Mouse (Mus musculus) stomach, embryonic 15.5 days (tissue): Measurements from ENCODE around the gene Hoxa3. TPM values are rescaled to one million over a fixed set of nuclear protein-coding genes. Genes with fewer than 3 reads are reported as not detected.

Source experiments
- ATAC-seq: fragments of 200-750 bp; cut with Nextera tagmentation; 2 replicates; pipeline ENCODE4 v1.8.0; 2017; ENCODE audit warnings: low read depth, moderate number of reproducible peaks, moderate TSS enrichment; ENCODE audit not compliant: insufficient read depth, low FRiP score
- H3K27ac ChIP-seq: fragments of 300-500 bp; sonication (generic); 2 replicates; pipeline ENCODE4 v1.5.1; 2015; ENCODE audit warnings: mild to moderate bottlenecking, inconsistent platforms
- H3K27me3 ChIP-seq: fragments of 300-500 bp; sonication (generic); replicated peaks from 2 replicates; pipeline ENCODE4 v1.6.1; 2015; ENCODE audit warnings: inconsistent platforms
- H3K36me3 ChIP-seq: fragments of 300-500 bp; sonication (generic); 2 replicates; pipeline ENCODE4 v1.6.1; 2015; ENCODE audit warnings: inconsistent platforms
- H3K4me1 ChIP-seq: fragments of 300-500 bp; sonication (generic); 2 replicates; pipeline ENCODE4 v1.6.1; 2015; ENCODE audit warnings: inconsistent platforms
- H3K4me2 ChIP-seq: fragments of 300-500 bp; sonication (generic); 2 replicates; pipeline ENCODE4 v1.6.1; 2015; ENCODE audit warnings: mild to moderate bottlenecking, inconsistent platforms
- H3K4me3 ChIP-seq: fragments of 300-500 bp; sonication (generic); replicated peaks from 2 replicates; pipeline ENCODE4 v1.5.1; 2015; ENCODE audit warnings: inconsistent platforms
- H3K9ac ChIP-seq: fragments of 300-500 bp; sonication (generic); 2 replicates; pipeline ENCODE4 v1.6.1; 2015; ENCODE audit warnings: inconsistent platforms
- H3K9me3 ChIP-seq: fragments of 300-500 bp; sonication (generic); 2 replicates; pipeline ENCODE4 v1.6.1; 2016; ENCODE audit warnings: inconsistent platforms
- WGBS: fragments of 180-500 bp; shearing (Covaris S2); methylation state at CpG from one replicate; pipeline ENCODE4 v1.1.7; 2015; 5-methylcytosine and 5-hydroxymethylcytosine counted together
- polyA plus RNA-seq: library from polyadenylated mRNA; unstranded; fragments of >200 nt; fragmentation: Nextera tagmentation; extraction: Ambion mirVana; gene quantifications from 2 replicates; pipeline ENCODE4 v1.2.1, GENCODE M21; 2015

Gene Hoxa3
- polyA plus RNA-seq, 1 experiment from 2014 or later, result 8.0 TPM

DNA sequence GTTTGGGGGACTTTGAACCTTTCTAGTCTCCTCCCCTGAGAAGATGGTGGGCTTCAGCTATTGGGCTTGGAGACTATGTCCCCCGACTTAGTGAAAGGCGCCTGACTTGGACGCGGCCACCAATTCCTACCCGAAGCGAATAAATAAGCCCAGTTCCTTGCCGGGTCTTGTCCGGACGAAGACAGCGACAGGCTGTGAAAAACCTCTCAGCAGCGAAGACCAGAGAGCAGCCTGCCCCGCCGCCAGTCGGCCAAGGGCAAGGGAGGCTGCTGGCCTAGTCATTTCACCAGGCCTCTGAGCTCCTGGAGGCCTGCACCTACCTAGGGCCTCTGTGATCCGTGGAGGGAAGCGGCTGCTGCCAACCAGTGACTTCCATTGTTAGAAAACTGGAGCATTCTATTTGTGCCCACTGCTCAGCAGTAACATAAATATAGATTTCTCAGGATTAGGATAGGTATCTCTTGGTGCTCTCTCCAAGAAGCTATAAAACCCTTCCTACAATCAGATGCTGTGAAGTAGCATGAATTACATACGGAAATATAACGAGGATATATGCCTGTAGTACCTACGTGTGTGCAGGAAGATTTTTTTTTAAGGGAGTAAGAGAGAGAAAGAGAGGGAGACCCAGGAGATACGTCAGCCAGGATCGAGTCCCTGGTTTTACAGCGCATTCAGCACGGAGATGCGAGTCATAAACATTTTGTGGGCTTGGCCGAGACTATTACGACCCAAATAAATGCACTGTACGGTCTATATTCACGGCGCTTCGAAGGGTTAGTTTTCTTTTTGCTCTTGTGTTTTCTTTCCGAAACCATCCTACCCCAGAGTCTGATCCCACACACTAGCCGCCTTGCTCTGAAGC, 7.1 kb upstream of the Hoxa3 start:
- H3K27ac ChIP-seq, result peak overlapping the region; percentile 4; the same call in 1 of the 2 replicates
- ATAC-seq, result no peak

DNA sequence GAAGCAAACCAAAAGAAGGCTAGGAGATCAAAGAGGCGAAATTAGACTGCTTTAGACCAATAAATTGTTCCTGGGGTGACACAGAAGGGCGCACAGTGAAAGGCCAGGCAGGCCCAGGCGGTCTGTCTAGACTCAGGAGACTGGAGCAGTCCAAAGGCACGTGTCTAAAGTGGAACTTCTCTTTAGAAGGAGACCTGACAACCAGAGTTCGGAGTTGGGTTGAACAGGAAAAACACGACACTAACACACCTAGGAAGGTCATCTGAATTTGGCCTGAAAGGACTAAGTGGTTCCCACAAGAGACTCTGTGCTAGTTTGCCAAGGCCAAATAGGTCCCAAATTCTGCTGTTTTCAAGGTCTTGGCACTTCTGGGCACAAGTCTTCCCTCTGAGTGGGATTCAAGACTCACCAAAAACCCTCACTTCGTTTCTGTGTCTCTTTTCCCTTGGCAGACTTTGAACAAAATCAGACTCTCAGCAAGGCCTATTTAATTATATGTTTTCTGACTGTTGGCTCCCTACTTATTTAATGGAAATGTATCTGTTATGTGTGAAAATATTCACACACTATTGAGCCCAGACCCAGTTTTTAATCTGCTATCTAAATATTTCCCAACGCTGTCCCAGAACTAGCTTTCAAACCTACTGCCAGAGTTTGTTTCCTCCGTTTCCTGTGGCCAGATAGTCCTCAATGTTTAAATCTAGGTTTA, 6.3 kb upstream of the Hoxa3 start:
- no peak for ATAC-seq
- peaks cover 92% of the 10 kb centered on the region for H3K27me3 ChIP-seq
- no peak overlapping the region for H3K9ac ChIP-seq
- H3K4me2 ChIP-seq, result no peak overlapping the region
- H3K9me3 ChIP-seq, result no peaks in the 10 kb centered on the region
- no peaks in the 10 kb centered on the region for H3K36me3 ChIP-seq
- peaks cover 15% of the 10 kb centered on the region for H3K4me1 ChIP-seq
- H3K4me3 ChIP-seq, result no peak overlapping the region; the same call in 1 of the 2 replicates
- whole genome bisulfite sequencing, result 48% methylated on average over 9 of the region's 9 CpGs
- H3K27ac ChIP-seq, result no peak overlapping the region

More for the DNA sequence above, 7.1 kb upstream of the Hoxa3 start:
- H3K9me3 ChIP-seq, result no peaks in the 10 kb centered on the region
- peak overlapping the region; percentile 57; the same call in 1 of the 2 replicates for H3K4me3 ChIP-seq
- no peaks in the 10 kb centered on the region for H3K36me3 ChIP-seq
- H3K4me1 ChIP-seq, result peaks cover 18% of the 10 kb centered on the region
- no peak overlapping the region for H3K9ac ChIP-seq
- peak overlapping the region; percentile 19; the same call in 1 of the 2 replicates for H3K4me2 ChIP-seq
- WGBS, result 33% methylated on average over 32 of the region's 32 CpGs
- H3K27me3 ChIP-seq, result peaks cover 92% of the 10 kb centered on the region

- WGBS, result 24% methylated on average over 14 of the region's 14 CpGs
- Histone ChIP-seq H3K4me1 (peaks cover 15% of the 10 kb centered on the region), H3K4me3 (no peak overlapping the region), H3K27me3 (peaks cover 92% of the 10 kb centered on the region), H3K9ac (no peak overlapping the region), H3K36me3 (no peaks in the 10 kb centered on the region), H3K4me2 (0 out of 2 replicates have a peak overlapping the region, but pooled peaks have one; percentile 55), H3K27ac (no peak overlapping the region), H3K9me3 (no peaks in the 10 kb centered on the region)
- no peak for ATAC-seq
Observed at GRCm38 (mm10) chr6:52218643-52219215, 5.6 kb upstream of the Hoxa3 start.

DNA sequence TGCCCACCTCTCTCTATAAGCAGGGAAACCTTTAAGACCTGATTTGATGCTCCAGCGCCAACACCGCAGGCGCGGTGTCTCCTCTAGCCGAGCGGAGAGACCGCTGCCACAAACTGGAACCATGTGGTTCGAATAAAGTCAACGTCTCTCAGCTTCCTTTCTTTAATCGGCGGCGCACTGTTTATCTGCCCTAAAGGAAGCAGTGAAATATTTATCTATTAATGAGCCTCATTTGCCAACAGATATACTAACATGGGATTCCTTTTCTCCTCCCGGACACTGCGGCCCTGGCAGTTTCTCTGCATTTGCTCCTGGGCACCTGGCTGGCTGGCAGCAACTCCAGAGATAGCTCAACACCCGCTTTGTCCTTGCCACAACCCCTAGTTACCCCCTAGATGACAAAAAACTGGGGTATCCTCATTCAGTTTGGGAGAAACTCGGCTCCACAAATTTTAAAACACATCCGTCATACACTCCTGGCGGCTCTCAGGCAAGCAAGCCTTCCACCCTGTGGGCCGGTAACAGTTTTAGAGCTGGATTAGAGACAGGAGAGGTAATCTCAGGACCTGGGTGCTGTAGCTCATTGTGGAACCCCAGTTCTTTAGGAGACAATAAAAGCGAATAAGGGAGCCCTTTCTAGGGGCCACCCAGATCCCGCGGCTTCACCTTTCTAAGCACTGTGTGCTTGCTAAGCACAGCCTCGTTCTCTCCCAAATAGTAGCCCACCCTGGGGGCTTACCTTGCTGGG, 4.9 kb upstream of the Hoxa3 start:
- Histone ChIP-seq H3K9ac (no peak overlapping the region), H3K27ac (0 out of 2 replicates have a peak overlapping the region, but pooled peaks have one; percentile 19), H3K4me1 (peaks cover 16% of the 10 kb centered on the region), H3K4me2 (peak overlapping the region; percentile 55), H3K27me3 (peaks cover 91% of the 10 kb centered on the region), H3K9me3 (no peaks in the 10 kb centered on the region), H3K36me3 (no peaks in the 10 kb centered on the region), H3K4me3 (peak overlapping the region; percentile 36)
- no peak for ATAC-seq
- WGBS, result 14% methylated on average over 23 of the region's 23 CpGs

GRCm38 (mm10) chr6:52217459-52217768, 4.3 kb upstream of the Hoxa3 start:
- H3K4me1 ChIP-seq, result peaks cover 22% of the 10 kb centered on the region
- ATAC-seq, result peak; percentile 36

DNA sequence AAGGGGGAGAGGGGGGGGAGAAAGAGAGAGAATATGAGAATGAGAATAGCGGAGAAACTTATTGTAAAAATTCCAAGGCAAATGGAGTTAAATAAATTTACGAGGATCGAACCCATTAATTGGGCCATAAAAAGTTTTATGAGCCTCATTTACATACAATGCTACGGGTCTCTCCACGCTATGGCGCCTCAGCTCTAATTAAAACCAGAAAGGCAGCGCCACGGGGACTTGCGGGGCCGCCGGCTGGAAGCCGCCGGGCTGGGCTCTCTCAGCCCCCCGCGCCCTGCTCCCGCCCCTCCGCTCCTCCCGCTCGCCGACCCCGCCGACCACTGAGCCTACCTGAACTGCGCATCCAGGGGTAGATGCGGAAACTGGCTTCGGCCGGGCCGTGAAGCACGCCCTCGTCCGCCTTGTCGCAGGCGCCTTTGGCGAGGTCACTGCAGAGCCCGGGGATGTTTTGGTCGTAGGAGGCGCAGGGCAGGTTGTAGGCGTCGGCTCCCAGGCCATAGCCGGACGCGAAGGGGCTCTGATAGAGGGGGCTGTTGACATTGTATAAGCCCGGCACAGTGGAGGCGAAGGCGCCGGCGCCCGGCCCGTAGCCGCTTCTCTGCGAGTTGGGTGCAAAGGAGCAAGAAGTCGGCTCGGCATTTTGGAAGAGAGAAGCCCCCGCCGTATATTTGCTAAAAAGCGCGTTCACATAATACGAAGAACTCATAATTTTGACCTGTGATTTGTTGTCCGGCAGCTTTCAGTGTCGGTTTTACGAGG, 3.7 kb upstream of the Hoxa3 start:
- Histone ChIP-seq H3K4me1 (peaks cover 23% of the 10 kb centered on the region), H3K4me3 (peak overlapping the region; percentile 36), H3K36me3 (no peaks in the 10 kb centered on the region), H3K9ac (0 out of 2 replicates have a peak overlapping the region, but pooled peaks have one; percentile 0), H3K27me3 (peaks cover 92% of the 10 kb centered on the region), H3K9me3 (no peaks in the 10 kb centered on the region), H3K4me2 (peak overlapping the region; percentile 55), H3K27ac (no peak overlapping the region)
- WGBS, result 2% methylated on average over 60 of the region's 60 CpGs
- no peak for ATAC-seq

More at GRCm38 (mm10) chr6:52217459-52217768, 4.3 kb upstream of the Hoxa3 start:
- H3K4me2 ChIP-seq, result peak overlapping the region; percentile 55
- H3K4me3 ChIP-seq, result peak overlapping the region; percentile 36
- H3K27me3 ChIP-seq, result peaks cover 92% of the 10 kb centered on the region
- H3K27ac ChIP-seq, result 0 out of 2 replicates have a peak overlapping the region, but pooled peaks have one; percentile 19
- no peaks in the 10 kb centered on the region for H3K36me3 ChIP-seq
- under 1% methylated on average over 25 of the region's 25 CpGs for WGBS
- H3K9ac ChIP-seq, result no peak overlapping the region
- no peaks in the 10 kb centered on the region for H3K9me3 ChIP-seq

GRCm38 (mm10) chr6:52215771-52216535, 2.8 kb upstream of the Hoxa3 start:
- 4% methylated on average over 30 of the region's 30 CpGs for WGBS
- no peaks in the 10 kb centered on the region for H3K9me3 ChIP-seq
- no peaks in the 10 kb centered on the region for H3K36me3 ChIP-seq
- H3K4me3 ChIP-seq, result peak overlapping the region; percentile 36
- peak overlapping the region; percentile 55 for H3K4me2 ChIP-seq
- H3K27me3 ChIP-seq, result peaks cover 93% of the 10 kb centered on the region
- H3K27ac ChIP-seq, result no peak overlapping the region
- no peak for ATAC-seq
- no peak overlapping the region for H3K9ac ChIP-seq
- peaks cover 23% of the 10 kb centered on the region for H3K4me1 ChIP-seq

GRCm38 (mm10) chr6:52215070-52215469, 1.9 kb upstream of the Hoxa3 start:
- H3K9ac ChIP-seq, result no peak overlapping the region
- peaks cover 88% of the 10 kb centered on the region for H3K27me3 ChIP-seq
- H3K4me2 ChIP-seq, result no peak overlapping the region
- ATAC-seq, result no peak
- H3K9me3 ChIP-seq, result no peaks in the 10 kb centered on the region
- H3K4me1 ChIP-seq, result peaks cover 23% of the 10 kb centered on the region
- H3K27ac ChIP-seq, result no peak overlapping the region
- H3K36me3 ChIP-seq, result no peaks in the 10 kb centered on the region
- no peak overlapping the region for H3K4me3 ChIP-seq
- WGBS, result 38% methylated on average over 3 of the region's 3 CpGs

- H3K9me3 ChIP-seq, result no peaks in the 10 kb centered on the region
- no peak overlapping the region for H3K4me2 ChIP-seq
- peaks cover 23% of the 10 kb centered on the region for H3K4me1 ChIP-seq
- H3K27ac ChIP-seq, result no peak overlapping the region
- ATAC-seq, result no peak
- no peak overlapping the region for H3K9ac ChIP-seq
- H3K4me3 ChIP-seq, result no peak overlapping the region
- WGBS, result 27% methylated on average over 5 of the region's 5 CpGs
- peaks cover 88% of the 10 kb centered on the region for H3K27me3 ChIP-seq
- no peaks in the 10 kb centered on the region for H3K36me3 ChIP-seq
Observed at GRCm38 (mm10) chr6:52214271-52214670, 1.1 kb upstream of the Hoxa3 start.

DNA sequence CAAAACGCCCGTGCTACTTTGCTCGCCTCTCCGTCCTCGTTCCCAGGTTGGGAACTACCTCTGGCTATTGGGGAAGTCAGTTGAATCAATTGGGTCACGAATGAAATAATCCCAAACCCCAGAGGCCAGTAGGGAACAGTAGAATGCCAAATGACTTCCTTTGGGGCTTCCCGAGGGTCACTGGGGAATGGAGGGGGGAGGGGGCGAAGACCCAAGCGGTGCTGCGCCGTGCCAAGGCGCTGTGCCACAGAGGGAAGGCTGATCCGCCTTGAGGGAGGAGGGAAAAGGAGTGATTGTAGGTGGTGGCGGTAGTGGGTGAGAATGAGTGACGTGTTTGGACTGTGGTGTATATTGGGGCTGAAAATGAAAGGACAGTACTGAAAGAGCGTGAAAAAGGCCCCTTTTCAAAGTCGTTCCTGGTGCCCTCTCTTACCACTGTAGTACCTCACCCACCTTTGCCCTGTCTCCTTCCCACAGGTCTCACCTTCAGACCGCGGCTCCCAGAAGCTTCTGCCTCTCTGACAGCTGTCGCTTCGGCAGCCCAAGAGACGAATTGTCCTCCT, 499 bp downstream of the Hoxa3 start:
- Histone ChIP-seq H3K4me1 (peaks cover 28% of the 10 kb centered on the region), H3K27me3 (peaks cover 85% of the 10 kb centered on the region), H3K4me2 (peak overlapping the region; percentile 50), H3K36me3 (no peaks in the 10 kb centered on the region), H3K9ac (peak overlapping the region; percentile 35), H3K4me3 (peak overlapping the region; percentile 43), H3K9me3 (no peaks in the 10 kb centered on the region), H3K27ac (peak overlapping the region; percentile 70)
- 6% methylated on average over 22 of the region's 22 CpGs for WGBS
- ATAC-seq, result no peak; the same call in 1 of the 2 replicates
